Mouse (Mus musculus) heart, postnatal 10 days (tissue): ENCODE data around the gene Tmem198. TPM values are rescaled to one million over a fixed set of nuclear protein-coding genes. Genes with fewer than 3 reads are reported as not detected.

Source experiments
- DNase-seq, 2 experiments: peaks; one replicate each; pipeline ENCODE4 v3.0.0; 2021
- intact Hi-C: fragments of 180-260 bp; cut with DNase I; formaldehyde crosslinking; loops from one replicate; pipeline ENCODE4 v1.15.1; 2025
- total RNA-seq, 2 experiments: library from RNA; stranded (reverse); gene quantifications; 2 replicates each; pipeline ENCODE4 v1.2.3; 2021

The Tmem198 gene
- under 1 TPM; 0.38 to 0.52 TPM for total RNA-seq

DNA sequence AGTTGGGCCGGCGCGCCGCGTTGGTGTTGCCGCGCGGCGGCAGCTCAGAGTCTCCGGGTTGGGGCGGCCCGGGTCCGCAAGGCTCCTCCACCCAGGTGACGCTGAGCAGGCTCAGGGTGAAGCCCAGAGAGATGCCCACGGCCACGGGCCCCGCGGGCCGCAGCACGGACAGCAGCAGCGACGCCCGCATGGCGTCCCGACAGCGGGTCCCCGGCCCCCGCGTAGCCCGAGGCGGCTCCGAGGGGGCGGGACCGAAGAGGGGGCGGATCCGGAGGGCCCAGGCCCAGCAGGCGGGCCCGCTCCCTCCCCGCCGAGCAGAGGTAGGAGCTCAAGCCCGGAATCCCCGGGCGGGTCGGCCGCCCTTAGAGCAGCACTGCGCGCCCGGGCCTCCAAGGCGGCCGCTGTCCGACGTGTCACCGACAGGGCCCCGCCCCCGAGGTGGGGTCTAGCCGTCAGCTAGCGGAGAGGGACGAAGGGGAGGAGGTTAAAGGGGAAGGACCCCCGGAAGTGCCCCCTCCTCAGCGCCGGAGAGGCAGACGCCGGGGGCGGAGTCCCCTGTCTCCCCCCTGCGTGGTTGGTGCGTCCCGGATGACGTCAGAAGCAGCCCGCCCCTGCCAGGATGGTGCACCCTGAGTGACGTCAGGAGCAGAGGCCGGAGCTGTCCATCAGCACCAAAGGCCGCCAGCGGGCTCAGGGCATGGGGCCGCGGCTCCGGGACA, at the start of gene Tmem198, which contains the start of gene Chpf:
Gene Tmem198, plus strand, starts transcription at position 617 of the 719 bp plus-strand sequence.
Gene Chpf, minus strand, starts transcription at position 392 of the 719 bp plus-strand sequence.
- intact Hi-C loops: loop anchor here (1.0 kb wide), 1 partner anchor 80 kb away; no protein-coding TSS in a partner anchor
- peak; percentile 98 for DNase-seq

GRCm38 (mm10) chr1:75435475-75436328, 43.6 kb upstream of the Tmem198 start, which contains the start of gene Gmppa:
Gene Gmppa (plus strand): TSS chr1:75435930.
- peak; percentile 89 to 91 for DNase-seq
- intact Hi-C loops: no loop called here

- no peak for DNase-seq
- intact Hi-C loops: no loop called here
Observed at GRCm38 (mm10) chr1:75438782-75439181, 40.5 kb upstream of the Tmem198 start.

- DNase-seq: no peak
- intact Hi-C loops: no loop called here
Observed at GRCm38 (mm10) chr1:75440661-75441060, 38.7 kb upstream of the Tmem198 start.

GRCm38 (mm10) chr1:75441471-75441996, 37.8 kb upstream of the Tmem198 start:
- no peak for DNase-seq
- intact Hi-C loops: no loop called here

DNA sequence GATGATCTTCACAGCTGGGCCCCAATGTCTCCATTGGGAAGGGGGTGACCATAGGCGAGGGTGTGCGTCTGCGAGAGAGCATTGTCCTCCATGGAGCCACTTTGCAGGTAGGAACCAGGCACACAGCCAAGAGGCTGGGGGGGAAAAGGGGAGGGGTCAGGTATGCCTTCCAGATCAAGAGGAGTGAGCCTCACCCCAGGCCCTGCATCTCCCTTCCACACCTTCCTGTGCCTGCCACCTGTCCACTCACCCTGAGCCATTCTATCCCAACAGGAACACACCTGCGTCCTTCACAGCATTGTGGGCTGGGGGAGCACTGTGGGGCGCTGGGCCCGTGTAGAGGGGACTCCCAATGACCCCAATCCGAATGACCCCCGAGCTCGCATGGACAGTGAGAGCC, 37.2 kb upstream of the Tmem198 start:
- intact Hi-C loops: no loop called here
- no peak for DNase-seq

GRCm38 (mm10) chr1:75442811-75443210, 36.5 kb upstream of the Tmem198 start:
- intact Hi-C loops: no loop called here

DNA sequence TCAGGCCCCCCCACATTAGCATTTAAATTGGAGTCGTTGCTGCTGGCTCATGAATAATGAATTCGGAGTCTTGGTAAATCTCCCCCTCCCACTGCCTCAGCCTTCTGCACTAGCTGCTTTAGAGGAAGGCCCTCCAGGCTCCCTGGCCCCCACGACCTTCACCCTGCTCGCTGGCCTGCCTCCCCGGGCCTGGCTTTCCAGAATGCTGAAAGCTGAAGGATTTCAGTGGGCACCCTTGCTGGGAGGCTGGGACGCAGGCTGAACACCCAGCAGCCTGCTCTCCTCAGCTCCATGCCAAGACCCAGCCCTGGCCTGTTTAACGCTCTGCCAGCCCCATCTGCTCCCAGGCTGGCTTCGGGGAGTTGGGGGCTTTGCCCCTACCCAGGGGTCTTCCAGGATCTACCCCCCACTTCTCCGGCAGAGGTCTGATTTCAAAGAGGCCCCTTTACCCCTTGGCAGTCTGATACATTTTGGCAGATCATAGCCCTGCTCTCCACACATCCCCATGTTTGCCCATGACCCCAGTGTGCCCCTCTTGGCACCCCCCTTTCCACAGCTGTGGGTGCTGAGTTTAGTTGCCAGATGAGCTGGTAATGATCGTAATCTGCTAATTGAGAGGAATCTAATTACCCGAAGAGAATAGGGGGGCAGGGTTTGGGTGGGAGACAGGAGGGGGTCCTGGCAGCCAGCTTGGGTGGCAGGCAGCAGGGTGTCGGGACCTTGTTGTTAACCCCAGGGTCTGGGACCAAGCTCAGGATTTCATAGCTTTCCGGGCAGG, 35.9 kb upstream of the Tmem198 start:
- intact Hi-C loops: no loop called here
- no peak for DNase-seq

More at GRCm38 (mm10) chr1:75442811-75443210, 36.5 kb upstream of the Tmem198 start:
- DNase-seq: no peak

GRCm38 (mm10) chr1:75444208-75444607, 35.1 kb upstream of the Tmem198 start:
- intact Hi-C loops: no loop called here
- no peak for DNase-seq

DNA sequence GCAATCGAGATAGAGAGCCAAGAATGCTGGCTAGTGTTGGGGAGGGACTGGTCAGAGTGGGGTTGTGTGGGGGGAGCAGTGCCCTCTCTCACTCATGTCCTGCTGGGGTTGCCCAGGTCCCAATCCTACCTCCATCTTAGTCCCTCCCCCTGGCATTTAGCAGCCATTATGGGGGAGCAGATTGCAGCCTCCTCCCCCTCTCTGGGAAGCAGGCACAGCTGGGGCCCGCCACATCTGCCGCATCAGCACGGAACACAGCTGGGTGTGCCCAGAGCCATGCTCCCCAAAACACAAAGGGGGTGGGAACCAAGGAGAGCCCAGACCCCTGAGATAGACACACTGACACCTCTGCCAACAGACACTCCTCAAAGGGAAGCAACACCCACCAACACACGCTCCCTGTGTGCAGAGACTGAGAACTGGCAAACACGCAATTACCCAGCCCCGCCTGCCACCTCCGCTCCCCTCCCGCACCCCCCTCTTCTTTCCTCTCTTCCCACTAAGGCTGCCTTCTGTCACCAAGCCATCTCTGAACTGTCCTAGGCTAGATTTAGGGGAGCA, 34.1 kb upstream of the Tmem198 start:
- intact Hi-C loops: loop anchor here (1.0 to 5.0 kb wide), 2 partner anchors 22 to 103 kb away; no protein-coding TSS in a partner anchor
- no peak for DNase-seq

DNA sequence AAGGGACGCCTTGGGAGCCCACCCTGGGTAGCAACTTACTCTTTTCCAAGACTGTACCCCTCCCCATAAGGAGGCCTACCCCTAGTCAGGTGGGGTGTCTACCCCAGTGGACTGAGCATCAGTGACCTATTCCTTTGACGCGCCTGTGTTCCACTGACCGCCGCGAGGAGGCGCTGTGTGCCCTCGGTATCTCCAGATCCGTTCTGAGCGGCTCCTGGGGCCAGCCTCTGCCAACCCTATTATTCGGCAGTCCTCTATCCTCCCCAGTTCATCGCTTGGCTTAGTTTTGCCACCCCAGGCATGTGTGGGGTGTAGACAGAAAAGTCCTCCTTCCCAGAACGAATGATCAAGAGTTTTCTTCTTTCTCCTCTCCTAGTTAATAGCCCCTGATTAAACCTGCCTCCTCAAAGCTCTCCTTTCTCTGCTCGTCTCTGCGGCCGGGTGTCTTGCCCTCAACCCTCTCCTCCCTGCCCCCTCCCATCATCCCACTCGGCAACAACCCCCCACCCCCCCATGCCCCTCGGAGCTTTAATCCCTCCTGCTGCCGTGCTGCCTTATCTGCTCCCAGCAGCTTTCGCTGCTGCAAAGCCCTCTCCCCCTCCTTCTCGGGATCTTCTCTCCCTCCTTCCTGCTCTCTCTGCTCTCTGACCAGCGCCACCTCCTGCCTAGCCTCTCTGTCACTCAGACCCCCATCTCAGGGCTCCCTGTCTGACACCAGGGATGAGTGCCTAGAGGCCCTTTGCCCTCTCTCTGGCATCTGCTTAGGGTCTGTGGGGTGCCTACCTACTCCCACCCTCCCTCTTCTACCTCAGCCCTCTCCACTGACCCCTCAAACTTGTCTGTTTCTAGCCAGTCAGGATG, 33.4 kb upstream of the Tmem198 start:
- intact Hi-C loops: loop anchor here (1.0 to 5.0 kb wide), 2 partner anchors 21 to 104 kb away; no protein-coding TSS in a partner anchor
- peak; percentile 84 to 90 for DNase-seq

GRCm38 (mm10) chr1:75446656-75447055, 32.7 kb upstream of the Tmem198 start:
- intact Hi-C loops: loop anchor here (5.0 kb wide), 1 partner anchor 104 kb away; no protein-coding TSS in a partner anchor
- DNase-seq: no peak

DNA sequence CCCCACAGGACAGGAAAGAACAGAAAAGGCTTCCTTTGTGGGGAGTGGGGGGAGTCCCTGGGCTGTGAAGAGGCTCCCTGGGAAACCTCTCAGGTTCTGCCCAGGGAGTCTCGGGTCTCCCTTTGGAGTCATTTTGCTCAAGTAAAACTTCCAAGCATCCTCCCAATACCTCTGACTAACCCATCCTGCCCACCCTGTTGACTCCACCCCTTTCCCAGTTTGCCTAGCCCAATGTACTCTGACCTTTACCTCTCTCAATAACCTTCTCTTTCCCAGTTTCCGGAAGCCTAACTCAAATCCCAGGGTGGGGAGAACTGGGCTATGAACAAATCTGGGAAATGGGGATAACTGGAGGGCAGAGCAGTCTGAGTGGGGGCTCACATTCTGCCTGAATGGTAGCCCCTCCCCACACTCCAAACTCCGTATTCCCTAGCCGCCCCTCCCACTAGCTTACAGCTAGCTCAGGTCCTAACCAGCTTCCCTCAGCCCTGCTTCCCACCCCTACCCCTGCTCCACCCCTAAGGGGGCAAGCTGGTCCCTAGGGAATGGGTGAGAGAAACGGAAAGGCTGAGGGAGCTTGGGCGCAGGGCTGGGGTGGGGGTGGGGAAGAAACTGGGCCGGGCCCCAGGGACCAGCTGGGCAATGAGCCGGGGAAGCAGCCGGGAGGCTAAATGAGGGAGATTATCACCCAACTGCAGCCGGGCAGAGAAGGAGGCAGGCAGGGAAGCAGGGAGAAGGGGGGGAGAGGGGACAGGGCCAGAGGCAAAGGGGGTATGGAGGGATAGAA, 31.9 kb upstream of the Tmem198 start:
- peak in 1 of 2 experiments; percentile 46 for DNase-seq
- intact Hi-C loops: loop anchor here (5.0 kb wide), 1 partner anchor 105 kb away; no protein-coding TSS in a partner anchor

DNA sequence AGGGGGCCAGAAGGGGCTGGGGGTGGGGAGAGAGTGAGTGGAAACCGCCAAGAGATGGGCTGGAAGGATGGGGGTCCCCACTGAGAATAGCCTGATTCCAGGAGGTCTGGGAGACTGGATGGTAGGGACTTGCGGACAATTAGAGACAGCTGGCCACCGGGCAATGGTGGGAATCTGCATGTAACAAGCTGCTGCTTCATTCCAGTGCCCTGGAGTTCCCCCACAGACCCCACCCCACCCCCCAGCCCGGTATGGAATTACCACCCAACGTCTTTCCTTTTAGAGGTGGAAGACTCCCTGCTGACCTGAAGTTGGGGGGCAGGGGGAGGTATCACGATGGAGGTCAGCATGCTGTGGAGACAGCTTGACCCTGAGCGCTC, 31.3 kb upstream of the Tmem198 start:
- intact Hi-C loops: loop anchor here (5.0 kb wide), 1 partner anchor 106 kb away; no protein-coding TSS in a partner anchor

DNA sequence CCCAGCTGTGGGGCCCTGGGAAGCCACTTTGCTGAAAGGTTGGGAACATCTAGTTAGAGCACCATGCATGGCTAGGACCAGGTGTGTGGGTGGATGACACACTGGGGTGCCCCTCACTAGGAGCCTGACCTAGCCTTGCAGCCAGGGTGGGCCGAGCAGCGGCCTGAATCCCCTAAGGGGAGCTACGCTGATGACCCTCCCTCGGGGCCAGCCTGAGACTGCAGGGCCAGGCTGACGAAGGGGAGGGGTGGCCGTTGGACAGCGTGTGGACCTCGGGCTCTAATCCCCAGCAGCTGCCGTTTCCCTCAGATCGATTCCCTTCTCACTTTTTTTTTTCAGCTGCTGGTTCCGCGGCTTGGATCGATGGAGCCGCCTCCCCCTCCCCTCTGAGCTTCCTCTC, 30.4 kb upstream of the Tmem198 start:
- intact Hi-C loops: loop anchor here (5.0 kb wide), 1 partner anchor 107 kb away; no protein-coding TSS in a partner anchor

More for the DNA sequence above, 31.3 kb upstream of the Tmem198 start:
- DNase-seq: no peak

GRCm38 (mm10) chr1:75449377-75450135, 29.8 kb upstream of the Tmem198 start:
- intact Hi-C loops: loop anchor here (5.0 kb wide), 1 partner anchor 107 kb away; no protein-coding TSS in a partner anchor

More for the DNA sequence above, 30.4 kb upstream of the Tmem198 start:
- DNase-seq: no peak

More at GRCm38 (mm10) chr1:75449377-75450135, 29.8 kb upstream of the Tmem198 start:
- DNase-seq: no peak
